Mouse (Mus musculus): ENCODE results near the gene Gpr171.
A peak's percentile ranks its signal among the peaks of the same experiment; 100 is the strongest.
"Not testable (repeated sequence)": the region's sequence is repeated elsewhere in the genome, so short reads cannot be mapped to it uniquely, and the experiment has no call there.

Gene Gpr171

DNA sequence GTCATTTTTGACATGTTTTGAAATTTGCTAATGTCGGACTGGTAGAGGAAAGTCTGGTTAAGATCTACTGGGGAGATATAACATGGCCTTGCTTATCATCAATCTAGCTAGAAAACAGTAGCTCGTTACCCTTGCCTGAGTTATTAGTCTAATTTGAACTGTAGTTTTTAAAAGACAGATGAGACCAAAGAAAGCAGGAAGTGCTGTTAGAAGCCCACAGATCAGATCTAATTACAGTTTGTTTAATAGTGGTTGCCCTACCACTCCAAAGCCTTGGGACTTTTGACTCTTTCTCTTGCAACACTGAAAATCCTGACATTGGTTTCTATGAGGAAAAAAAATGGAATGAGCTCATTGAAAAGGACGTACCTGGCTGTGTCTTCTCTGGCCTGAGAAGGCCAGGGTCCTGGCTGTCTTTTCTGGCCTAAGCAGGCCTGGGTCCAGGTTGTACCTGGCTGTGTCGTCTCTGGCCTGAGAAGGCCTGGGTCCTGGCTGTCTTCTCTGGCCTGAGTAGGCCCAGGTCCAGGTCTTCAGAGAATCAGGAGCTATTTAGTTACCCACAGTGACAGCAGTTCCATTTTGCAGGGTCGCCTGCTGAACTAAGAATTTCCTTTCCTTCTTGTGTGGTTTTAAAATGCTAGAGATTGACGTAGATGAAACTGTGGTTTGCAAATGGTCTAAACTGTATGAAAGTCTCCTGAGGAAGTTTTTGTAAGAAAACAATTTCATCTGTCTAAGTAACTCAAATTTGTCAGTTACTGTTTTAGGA is at the start of gene Gpr171:
Gpr171 (minus strand) TSS at position 604 of the 769 bp plus-strand sequence.
- peak in 1 of 2 experiments; percentile 45 for DNase-seq

DNA sequence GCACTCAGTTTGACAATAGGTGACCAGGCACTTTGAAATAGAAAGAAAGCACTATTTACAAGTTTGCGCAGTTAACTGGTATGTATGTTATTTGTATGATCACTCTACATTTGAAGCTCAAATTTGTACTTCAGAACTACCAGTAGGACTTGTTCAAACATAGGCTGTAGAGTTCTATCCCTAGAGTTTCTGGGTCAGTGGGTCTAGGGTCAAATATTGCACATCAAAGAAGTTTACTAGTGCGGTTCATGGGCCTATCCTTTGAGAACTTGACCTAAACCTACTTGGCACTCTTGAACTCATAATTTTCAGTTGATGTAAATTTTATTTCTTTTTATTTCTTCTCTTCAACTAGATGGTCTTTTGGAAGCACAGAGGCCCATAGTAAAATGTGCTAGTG is 49.0 kb upstream of the Gpr171 start:
- no peak for DNase-seq

DNA sequence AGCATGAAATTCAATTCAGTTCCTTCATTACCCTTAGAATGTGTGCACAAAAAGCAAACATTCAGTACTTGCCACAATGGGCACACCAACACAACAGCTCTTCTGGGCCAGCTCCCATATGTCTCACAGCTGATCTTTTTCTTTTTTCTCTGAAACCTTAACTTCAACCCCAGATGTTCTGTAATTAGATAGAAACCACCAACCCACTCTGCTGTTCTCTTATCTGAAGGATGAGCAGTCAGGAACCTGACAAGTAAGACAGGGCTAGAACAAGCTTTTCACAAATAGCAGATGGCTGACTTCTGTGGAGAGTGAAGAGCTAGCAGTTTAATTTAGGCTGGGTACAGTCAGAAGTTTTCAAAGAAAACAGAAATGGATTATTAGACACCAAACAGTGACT is 48.0 kb upstream of the Gpr171 start:
- no peak for DNase-seq

DNA sequence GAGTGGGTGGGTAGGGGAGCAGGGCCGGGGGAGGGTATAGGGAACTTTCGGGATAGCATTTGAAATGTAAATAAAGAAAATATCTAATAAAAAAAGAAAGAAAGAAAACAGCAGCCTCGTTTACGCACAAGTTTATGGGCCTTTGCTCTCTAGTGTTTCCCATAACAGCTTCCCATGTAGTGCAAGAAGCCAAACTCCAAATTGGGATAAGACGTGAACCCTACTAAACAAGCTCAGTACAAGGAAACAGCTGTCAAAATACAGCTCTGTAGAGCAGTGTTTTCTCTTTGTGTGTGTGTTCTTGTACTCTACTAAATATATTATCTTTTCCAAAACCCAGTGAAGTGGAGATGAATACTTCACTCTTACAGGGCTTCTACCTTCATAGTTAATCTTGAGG is 43.6 kb upstream of the Gpr171 start:
- DNase-seq = no peak

DNA sequence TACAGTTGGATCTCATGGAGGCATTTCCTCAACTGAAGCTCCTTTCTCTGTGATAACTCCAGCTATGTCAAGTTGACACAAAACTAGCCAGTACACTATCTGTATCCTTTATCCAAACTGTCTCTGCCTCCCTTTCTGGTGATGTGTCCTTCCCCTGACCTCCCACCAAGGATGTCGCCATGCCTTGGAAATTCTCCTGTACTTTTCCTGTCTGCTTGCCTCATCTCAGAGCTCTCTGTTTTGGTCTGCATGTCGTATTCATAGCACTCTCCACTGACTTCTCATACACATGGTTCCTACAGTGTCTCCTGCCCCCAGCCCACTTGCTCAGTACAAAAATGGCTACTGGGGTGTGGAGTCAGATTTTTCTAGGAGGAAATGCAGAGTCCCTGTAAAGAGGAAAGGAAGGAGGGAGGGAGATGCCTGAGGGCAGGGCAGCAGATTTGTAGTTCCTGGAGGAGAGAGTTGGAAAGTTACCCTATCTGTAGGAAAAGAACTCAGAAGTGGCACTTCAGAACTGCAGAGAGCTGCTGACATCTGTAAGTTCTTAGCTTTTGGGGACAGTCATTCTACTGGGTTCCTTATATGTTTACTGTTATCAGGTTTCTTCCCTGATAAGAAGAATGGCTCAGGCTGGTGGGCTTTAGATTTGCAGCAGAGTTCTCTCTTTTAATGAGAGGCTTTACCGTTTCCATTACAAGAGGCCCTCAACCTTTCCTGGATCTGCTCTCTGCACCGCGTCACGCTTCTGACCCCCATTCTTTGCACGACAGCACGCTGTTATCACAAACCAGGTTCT is 40.1 kb upstream of the Gpr171 start:
- DNase-seq = no peak

DNA sequence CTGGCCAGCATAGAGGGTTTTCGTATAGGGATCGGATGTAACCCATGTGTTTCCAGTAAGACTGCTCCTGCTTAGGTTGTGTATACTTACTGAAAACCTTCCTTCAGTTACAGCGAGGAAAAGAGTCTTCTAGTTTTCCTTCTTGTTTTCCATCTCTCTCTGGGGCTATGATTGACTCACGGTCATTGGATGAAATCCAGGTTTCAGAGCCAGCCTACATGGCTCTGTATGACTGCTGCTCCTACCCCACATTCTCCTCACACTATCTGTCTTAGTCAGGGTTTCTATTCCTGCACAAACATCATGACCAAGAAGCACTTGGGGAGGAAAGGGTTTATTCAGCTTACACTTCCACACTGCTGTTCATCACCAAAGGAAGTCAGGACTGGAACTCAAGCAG is 39.3 kb upstream of the Gpr171 start:
- not testable (repeated sequence) for DNase-seq

DNA sequence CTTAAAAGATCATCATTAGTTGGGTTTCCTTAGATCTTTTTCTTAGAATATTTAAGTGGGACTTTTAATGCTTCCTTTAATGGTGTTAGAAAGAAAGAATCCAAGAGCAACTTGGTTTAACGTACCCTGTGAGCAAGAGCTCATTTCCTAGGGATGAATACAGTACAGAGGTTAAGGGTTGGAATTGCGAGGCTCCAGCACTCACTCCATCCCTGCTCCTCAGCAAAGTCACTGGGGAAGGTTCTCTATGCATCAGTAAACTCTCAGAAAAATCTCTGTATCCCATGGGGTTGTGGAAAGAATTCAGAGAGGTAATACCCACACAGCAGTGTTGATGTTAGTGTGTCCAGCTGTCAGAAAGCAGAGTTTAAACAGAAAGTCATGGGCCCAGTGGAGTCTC is 38.5 kb upstream of the Gpr171 start:
- no peak for DNase-seq

DNA sequence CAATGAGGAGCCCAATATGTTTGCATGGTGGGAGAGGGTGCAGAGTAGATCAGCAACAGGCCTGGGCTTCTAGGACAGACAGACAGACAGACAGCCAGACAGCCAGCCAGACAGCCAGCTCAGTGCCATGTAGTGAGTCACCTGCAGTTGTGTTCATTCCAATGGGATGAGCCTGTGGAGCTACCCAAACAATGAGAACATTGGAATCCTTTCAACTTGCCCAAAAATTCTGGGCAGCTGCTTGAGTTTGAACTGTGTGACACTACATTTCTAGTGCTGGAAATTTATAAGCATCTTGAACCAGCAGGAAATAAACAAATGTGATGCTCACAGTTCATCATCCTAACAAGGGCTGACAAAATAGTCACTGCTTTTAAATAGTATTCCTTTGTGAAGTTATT is 38.0 kb upstream of the Gpr171 start:
- DNase-seq = no peak

DNA sequence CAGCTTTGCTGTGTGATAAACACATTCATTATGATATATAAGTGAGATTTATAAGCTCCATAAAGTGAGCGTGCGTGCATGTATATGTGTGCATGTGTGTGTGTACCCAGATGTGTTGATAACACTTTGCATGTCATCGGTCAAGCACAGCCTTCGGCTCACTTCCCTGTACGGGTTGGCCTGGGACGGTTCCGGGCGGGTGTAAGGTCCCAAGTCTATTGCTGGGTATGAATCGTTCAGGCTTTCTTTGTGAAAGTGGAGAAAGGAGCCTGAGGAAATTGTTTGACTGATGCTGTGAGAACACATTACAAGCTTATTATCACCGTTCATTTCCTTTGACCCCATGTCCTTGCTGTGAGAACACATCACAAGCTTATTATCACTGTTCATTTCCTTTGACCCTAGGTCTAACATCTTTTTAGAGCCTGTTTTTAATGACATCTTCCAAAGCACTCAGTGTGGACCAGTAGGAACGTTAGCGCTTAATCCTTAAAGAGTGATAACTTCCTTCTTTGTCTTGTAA is 37.4 kb upstream of the Gpr171 start:
- no peak for DNase-seq

DNA sequence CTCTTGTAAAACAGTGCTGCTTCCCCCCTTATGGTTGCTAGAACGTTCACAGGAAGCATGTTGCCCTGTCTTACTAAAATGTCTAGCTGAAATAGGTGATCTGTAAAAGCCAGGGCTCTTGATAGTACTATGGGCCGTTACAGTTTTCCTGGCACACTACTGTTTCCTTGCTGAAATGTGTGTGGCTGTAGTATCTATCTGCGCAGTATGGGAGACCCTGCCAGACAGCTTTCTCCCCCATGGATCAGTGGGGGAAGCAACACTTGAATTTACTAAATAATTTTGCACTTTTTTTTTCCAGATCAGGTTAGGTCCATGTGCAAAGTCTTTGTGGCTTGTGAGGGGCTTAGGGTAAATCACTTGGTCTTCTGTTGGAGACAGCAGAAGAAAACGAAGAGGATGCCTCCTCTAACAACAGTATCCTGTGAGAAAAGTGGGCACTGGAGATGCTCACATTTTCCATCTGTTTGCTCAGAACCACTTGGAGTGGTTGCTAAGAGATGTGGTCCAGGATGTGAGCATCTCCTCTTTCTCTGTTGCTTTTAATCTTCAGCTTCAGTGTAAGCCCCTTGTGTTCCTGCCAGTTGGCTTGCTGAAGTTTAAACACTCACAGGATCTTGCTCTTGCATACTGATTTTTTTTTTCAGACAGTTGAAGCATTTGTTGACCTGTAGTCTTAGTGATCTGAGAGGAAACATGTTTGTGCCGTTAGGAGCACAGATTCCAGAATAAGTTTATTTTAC is 34.5 kb upstream of the Gpr171 start:
- DNase-seq = no peak

DNA sequence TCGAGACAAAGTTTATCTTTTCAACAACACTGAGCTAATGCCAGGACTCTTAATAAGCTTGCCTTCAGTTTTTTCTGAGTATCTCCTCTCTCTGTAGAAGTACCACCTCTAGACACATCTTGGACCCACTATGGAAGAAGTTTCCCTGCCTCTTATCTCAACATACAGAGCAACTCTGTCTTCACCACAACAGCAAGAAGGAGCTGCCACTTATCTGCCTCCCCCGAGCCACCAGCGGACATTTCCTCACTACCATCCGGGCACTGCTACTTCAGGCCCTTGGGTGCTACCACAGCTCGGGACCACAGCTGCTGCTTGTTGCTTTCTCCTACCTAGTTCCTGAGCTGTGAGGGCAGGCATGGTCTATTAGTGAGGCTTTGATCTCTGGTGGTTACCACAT is 31.6 kb upstream of the Gpr171 start:
- DNase-seq = no peak

DNA sequence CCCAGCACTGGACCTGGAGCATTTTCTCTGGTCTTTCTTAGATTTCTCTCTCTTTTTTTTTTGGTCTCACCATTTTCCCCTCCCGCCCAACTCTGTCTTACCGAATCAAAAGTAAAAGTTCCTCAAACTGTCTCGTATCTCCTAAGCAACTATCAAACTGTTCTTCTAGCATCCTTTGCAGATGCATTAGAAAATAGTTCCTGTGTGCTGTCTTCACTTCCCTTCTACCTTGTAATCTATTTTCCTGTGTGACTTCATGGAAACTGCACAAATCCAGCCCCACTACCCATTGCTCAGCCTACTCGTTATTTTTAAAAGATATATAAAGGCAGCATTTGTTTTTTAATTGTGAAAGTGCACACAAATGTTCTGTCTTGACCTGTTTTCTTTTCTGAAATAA is 30.3 kb upstream of the Gpr171 start:
- no peak for DNase-seq

DNA sequence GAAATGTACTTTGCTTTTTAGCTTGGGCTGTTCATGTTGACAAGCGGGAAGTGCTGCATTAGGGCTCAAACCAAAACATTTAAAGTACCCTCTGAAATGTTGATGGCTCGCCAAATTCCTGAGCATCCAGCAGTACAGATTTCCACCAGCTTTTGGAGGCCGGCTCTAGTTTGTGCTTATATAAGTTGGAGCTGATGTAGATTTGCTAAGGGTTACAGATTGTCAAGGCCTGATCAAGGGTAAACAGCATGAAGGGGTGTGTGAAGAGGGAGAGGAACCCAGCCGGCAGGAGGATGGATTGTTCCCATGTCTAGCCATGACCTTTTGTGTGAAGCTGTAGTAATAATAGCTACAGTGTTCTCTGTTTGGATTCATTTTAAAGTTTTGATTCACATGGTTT is 29.5 kb upstream of the Gpr171 start:
- no peak for DNase-seq

DNA sequence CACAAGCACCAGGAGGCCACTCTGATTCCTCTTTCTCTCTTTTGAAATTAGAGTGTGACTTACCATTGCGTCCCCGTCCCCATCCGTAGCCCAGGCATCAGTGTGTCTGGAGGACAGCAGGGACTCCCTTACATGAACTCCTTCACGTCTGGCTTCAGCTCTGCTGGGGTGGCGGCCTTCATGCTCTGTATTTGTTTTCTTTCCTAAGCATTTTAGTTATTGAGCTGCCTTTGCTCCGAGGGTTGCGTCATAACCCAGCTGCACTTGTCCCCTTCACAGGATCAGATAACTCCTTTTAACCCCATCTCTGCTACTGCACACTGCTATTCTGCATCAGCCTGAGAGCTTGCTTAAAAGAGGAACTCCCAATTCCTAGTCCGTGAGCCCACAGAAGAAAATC is 28.8 kb upstream of the Gpr171 start:
- peak in 1 of 2 experiments; percentile 19 for DNase-seq

DNA sequence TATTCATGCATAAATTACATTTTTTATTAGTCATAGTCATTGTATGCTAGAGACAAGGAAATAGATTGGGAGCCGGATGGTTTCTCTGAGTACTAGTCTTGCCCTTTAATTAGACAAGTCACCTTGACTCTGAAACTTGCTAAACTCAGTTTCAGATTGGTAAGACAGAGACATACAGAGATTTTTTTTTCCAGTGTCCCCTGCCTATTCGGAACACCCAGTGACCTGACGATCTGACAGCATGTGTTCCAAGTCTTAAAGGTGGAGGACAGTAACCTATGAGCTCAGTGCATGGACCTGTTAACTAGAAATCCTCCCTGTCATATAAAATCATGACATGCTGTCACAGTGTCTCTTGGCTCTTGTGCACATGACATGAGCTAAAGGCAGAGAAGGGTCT is 27.9 kb upstream of the Gpr171 start:
- DNase-seq = no peak

DNA sequence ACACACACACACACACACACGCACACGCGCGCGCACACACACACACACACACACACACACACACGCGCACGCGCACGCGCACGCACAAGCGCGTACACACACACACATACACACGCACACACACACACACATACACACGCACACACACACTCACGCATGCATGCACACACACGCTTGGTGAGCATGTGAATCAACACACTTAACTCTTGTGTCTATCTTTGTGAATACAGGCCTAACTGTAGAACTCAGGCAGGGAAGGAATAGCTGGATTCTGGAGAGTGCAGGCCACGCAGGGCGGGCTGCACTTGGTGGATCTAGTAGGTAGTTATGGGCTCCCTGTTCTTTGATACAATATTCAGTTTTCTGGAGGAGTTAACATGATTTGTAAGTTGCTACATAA is 27.1 kb upstream of the Gpr171 start:
- DNase-seq = no peak

DNA sequence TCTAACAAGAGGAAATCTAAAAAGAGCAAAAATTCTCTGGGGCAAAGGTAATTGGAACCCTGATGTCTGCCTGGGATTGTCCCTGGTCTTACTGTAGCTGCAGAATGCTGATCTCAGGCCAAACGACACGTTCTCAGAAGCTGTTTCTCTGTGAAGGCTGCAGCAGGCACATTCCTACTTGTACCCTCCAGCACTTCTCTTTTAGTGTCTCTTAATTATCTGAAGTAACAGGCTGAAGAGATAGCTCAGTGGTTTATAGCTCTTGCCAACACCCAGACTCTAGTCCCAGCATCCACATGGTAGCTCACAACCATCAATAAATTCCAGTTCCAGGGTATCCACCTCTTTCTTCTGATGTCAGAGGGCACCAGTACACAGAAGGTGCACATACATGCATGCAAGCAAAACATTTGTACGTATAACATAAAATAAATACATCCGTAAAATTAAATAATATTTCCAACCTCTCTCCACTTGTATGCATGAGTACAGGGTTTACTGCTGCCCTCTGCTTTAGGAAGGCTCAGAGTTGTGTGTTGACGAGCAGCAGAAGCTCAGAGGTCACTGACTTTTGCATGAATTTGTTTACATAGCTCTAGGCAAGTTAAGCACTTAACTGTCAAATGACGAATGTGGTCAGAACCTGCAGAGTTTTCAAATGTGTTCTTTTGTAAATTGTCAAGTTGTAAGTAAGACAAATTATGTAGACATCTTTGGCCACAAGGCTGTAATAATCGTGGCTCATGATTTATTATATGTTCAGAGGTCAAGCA is 24.3 kb upstream of the Gpr171 start:
- no peak for DNase-seq

DNA sequence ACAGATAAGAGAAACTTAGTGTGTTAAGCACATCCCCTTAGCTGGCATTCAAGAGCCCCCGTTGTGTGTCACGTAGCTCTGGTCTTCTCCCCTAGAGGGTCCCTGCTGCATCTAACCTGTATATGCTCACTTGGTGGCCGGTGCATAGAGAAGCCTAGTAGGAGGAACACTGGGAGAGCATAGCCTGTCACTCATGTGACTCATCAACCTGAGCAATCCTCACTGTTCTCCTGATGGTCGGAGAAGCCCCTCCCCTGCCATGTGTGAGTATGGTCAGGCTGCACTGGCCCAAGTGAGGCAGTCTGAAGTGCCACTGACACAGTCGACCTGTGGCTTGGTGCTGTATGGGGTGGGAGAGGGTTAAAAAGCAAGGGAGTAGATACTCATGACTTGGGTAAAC is 23.4 kb upstream of the Gpr171 start:
- DNase-seq = no peak

DNA sequence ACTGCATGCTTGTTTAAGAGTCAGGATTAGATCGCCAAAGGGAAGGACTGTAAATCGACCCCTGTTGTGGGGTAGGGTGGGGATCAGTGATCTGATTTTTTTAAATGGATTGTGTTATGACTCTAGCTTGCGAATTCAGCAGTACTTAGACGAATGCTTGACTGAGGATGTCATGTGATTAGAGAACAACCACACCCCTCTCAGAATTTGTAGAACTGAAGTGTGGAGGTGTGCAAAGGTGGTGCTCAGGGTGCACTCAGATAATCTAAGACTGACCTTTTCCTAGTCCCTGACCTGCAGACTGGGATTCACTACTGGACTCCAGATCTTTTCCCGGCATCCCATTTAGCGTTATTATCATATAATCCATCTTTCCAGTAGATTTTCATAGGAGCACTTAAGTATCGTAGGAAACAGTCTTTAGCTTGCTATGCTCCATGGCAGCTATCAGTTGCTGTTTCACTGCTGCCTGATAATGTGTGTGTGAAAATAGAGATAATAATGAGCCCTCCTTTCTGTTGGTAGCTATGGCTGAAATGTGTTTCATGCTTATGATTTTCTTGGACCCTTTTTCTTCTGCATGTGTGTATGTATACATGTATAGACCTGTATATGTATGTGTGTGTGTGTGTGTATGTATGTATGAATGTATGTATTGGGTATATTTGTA is 20.3 kb upstream of the Gpr171 start:
- no peak for DNase-seq

DNA sequence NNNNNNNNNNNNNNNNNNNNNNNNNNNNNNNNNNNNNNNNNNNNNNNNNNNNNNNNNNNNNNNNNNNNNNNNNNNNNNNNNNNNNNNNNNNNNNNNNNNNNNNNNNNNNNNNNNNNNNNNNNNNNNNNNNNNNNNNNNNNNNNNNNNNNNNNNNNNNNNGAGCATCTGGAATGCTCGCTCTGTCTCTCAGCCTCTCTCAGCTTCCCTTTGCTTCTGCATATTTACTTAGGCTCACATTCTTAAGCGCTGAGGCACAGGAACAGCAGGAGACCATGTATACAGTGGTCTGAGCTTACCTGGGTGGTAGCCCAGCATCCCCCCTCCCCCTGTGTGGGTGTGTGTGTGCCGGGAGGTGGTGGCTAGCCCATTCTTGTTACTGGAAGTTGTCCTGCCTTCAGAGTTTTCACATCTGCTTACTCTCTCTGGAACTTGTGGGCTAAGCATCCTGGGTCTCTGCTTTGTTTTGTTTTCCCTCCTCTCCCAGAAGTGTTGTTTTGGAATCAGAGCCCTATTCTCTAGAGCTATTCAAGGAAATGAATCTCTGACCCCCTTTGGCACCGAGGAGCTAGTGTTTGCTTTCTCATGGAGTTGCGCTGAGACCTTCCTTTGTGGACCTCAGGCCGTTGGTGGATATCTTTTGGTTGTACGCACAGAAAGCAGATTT is 19.6 kb upstream of the Gpr171 start:
- no peak for DNase-seq

DNA sequence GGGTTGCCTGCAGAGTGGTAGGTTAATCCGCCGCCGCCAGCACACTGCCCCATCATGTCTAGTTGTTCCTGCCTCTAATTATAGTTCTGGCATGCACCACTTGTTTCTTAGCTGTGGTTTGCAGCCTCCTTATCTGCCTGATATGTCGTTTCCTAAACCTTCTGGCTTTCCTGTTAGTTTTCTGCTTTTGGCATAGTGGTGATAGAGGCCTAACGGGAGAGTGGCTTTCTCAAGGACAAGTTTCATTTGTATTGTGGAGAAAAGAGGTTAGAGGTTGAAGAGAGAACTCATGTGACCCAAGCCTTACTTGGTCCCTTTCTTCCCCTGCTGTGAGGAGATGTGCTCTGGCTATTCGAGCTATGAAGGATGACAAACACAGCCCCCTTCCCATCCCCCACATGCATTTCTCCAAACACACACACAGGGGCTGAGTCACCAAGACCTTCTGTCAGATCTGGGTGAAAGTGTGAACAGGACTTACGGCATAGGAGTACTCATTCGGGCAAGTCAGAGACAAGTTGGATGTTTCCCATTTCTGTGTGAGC is 12.4 kb upstream of the Gpr171 start:
- peak in 1 of 2 experiments; percentile 37 for DNase-seq
